Mouse (Mus musculus): ENCODE results near the gene Rapgef1.

Gene Rapgef1

DNA sequence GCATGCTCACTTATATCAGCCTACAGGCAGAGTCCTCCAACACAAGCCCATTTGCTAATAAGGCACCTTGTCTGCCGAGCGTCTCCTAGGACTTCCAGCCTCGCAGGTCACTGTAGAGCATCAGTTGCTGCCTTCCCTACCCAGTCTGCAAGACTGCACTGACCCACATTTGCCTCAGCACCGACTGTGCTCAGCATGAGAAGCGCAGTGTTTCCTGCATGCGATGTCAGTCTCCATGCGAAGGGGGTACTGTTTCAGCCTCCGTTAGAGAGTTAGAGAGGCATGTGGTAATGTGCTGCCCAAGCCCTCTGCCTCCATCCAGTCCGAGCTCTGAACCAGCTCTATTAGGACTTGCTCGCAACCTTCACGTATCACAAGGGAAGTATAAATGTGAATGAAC, 54.6 kb downstream of the Rapgef1 start:
- DNase-seq, result no peak

DNA sequence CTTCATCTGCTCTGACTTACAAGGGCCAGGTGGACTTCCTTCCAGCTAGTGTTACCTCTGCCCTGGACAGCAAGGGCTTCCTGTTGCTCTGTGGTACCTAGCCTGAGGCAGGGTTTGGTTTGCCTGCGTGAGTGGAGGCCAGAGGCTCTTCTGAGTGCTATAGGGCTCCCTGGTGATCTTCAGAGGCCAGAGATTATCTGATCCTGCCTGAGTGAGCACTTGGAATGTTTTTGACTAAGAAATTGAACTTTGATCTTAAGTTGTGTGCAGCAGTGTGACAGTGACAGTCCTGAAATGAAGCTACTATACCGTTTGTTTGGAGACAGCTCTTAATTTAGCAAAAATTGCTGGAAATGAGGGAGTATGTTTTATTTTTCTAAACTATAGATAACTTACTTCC, 55.0 kb downstream of the Rapgef1 start:
- DNase-seq, result peak in 1 of 2 experiments; percentile 27

GRCm38 (mm10) chr2:29675846-29676245, 56.3 kb downstream of the Rapgef1 start:
- DNase-seq, result no peak

DNA sequence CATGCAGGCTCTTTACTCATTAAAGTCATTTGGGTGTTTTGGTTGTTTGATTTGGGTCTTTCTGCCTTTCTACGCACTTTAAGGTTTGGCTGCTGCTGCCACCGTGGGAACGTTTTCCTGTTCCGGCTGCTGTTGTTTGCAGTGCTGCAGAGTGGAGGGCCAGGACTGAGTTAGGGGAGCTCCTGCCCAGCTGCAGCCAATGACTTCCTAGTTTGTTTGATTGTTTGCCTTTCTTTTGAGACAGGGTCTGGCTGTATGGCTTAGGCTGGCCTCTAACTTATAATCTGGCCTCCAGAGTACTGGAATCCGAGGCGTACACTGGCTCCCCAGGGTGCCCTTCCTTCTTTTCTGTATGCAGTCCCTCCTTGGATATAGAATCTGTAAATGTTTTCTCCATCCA, 57.0 kb downstream of the Rapgef1 start:
- no peak for DNase-seq

DNA sequence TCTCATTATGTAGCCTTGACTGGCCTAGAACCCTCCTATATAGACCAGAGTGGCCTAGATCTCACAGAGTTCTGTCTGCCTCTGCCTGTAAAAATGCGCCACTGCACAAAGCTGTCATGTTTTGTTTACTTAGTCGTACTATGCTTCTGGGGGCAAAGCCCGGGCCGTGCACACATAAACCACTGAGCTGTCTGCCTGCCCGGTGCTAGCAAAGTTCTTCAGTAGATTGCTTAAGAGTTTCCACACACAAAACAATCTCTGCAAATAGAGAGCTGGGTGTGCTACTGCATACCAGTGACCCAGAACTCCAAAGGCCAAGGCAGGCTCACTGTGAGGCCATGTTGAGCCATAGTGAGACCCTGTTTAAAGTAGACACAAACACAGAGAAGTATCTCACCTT, 58.3 kb downstream of the Rapgef1 start:
- no peak for DNase-seq

- DNase-seq, result no peak
These were observed 59.0 kb downstream of the Rapgef1 start for GRCm38 (mm10) chr2:29678524-29678923.

- no peak for DNase-seq
These were observed 60.4 kb downstream of the Rapgef1 start for GRCm38 (mm10) chr2:29679710-29680584.

- no peak for DNase-seq
These were observed 63.9 kb downstream of the Rapgef1 start for GRCm38 (mm10) chr2:29683261-29683999.

DNA sequence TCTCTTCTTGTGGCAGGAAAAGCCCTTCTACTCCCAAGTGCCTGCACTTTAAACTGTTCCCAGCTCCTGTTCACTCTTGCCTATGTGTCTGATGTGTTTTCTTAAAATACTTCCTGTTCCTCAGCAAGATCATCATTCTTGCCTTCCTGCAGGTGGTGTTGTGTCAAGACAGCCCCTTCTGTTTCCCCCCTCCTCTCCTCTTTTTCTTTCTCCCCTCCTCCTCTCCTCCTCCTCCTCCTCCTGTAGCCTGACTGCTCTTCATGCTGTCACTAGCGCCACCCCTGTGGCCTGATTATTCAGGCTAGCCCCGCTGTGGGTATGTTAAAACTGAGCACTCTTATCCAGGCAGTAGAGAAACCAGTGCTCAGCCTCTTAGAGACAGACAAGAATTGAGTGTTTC, 65.0 kb downstream of the Rapgef1 start:
- DNase-seq, result no peak

GRCm38 (mm10) chr2:29689014-29689413, 69.5 kb downstream of the Rapgef1 start:
- DNase-seq, result no peak

DNA sequence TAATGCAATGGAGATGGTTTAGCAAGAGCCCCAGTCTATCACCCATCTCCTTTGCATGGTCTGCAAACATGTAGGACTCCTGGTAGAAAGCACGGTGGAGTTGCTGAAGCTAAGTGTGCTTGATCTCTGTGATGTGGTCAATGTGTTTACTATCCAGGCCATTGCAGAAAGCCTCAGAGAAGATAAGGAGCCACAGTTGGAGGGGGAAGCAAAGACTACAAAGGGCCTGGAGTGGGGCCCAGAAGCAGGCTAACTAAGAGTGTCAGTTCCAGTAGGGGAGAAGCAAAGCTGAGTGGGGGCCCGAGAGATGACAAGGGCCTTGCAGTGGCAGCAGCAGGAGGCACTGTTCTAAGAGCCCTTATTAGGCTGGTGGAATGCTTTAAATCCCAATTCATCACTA, 70.0 kb downstream of the Rapgef1 start:
- DNase-seq, result no peak

DNA sequence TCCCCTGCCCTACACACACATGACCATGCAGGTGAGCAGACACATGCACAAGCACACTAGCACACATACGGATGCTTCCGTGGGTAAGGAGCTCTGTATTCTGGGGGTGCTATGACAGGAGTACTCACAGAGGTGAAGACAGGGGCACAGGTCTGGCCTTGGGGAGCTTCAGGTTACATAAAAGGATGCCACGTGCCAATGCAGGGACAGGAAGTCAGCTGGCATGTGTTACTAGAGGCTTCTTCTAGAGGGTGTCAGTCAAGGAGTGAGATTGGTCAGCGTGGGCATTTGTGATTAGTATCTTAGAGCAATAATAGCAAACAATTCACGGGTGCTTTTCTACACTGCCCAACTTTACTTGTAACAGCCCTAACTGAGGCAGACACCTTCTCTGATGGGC, 71.5 kb downstream of the Rapgef1 start:
- no peak for DNase-seq

GRCm38 (mm10) chr2:29691507-29691906, 72.0 kb downstream of the Rapgef1 start:
- DNase-seq, result no peak

DNA sequence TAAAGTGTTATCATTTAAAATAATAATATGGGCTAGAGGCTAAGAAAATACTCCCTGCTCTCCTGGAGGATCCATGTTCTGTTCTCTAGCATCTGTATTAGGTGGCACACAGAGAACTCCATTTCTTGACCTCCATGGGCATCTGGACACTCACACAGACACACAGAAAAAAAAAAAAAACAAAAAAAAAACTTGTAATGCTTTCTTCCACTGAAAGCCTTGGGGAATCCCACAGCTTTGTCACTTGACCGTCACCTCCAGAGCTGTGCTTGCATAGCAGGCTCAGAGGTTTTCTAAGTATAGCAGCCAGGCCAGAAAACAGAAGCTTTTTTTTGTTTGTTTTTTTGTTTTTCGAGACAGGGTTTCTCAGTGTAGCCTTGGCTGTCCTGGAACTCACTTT, 72.7 kb downstream of the Rapgef1 start:
- DNase-seq, result no peak

DNA sequence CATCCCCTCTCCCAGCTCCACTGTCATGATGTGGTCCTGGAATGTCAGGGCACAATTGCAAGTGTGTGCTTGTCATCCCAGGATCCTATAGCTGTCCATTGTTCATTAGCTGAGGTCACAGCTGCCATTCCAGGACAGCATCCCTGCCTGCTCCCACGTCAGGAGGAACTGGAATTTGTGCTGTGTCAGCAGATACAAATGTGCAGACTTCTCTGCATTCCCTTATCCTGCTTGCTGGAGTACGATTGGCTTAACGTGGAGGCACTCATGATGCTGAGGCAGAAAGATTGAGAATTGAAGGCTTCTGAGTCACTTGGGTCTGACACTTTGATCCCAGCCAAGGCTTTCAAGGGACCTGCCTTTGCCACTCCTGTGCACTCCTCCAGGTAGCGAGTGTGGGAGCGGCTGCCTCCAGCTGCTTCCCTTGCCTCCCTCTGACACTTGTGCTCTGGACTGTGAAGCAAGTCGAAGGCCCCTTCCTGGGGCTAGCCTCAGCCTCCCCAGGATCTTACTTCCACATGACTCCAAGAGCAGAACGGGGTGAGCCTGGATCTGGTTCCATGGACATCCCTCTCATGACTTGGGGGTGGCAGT, 76.8 kb downstream of the Rapgef1 start:
- DNase-seq, result no peak

DNA sequence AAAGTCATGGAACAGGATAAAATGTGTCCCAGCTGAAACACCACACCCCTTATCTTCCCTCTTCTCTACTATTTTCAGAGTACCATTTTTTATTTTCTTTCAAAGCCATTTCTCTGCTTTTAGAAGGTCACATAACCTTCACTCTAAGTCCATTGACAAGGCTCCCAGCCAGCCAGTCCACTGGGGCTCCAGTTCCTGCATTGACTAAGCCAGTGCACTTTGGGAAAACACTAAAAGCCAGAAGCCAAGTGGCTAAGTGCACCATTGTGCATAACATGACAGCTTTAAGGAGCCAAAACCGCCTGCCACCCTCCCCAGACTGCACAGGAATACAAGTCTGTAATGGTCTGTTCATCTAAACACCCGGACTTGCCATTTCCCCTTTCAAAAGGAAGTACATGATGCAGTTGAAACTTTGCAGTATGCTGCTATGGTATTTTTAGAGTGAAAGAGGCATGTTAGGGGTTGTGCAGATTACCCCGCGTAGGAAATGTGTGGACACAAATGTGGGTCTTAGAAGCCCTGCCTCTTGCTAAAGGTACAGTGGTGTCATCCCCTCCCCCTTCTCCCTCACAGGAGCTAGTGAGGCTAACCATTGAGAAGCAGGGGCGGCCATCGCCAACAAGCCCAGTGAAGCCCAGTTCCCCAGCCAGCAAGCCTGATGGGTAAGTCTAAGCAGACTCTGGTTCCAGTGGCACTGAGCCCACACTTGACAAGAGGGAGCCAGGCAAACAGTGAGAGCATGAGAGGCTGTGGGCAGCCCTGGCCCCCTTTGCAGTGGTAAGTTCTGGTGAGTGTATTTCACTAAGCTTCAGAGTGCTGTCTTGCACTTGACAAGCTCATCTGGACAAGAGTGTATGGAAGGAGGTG, 79.1 kb downstream of the Rapgef1 start:
- DNase-seq, result no peak

- DNase-seq, result no peak
These were observed 81.4 kb downstream of the Rapgef1 start for GRCm38 (mm10) chr2:29700898-29701297.

GRCm38 (mm10) chr2:29701393-29701792, 81.9 kb downstream of the Rapgef1 start:
- no peak for DNase-seq

GRCm38 (mm10) chr2:29702189-29702588, 82.7 kb downstream of the Rapgef1 start:
- no peak for DNase-seq

DNA sequence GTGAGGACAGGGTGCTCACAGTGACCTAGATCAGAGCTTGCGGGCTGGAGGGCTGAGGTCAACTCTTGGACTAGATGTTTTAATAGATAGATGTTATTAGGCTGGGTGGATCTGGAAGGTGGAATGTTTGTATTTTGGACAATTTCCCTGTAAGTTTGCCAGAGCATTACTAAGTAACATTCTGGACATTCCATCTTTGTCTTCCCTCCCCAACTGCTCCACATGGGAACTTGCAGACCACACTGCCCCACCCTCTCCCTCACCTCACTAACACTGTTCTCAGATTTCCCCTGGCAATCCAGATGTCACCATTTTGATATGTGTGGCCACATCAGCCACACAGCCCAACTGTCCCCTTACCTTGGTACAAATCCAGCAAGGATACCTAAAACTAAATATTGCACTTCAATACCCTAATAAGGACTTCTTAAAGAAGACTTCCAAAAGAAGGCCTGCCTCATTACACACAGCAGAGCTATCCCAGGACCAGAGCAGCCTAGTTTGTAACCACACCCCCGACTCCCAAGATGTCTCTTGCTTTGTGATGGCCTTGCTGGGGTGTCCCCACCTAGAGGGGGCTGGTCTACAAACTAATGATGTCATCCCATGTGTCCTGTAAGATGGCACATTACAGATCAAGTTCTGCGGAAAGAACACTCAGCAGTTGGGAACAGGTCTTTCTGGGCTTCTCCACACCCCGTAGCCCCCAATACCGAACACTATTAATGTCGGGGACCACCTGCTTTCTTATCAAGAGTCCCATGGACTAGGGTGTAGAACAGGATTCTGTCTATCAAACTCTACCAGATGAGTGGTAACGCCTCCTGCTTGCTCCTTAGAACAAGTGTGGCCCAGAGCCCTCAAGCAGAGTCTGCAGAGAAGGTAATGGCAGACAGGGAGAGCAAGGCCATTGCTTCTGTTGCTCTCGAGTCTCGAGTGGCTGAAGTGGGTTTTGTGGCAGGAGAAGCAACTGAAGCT, 83.9 kb downstream of the Rapgef1 start:
- peak in 1 of 2 experiments; percentile 21 for DNase-seq

DNA sequence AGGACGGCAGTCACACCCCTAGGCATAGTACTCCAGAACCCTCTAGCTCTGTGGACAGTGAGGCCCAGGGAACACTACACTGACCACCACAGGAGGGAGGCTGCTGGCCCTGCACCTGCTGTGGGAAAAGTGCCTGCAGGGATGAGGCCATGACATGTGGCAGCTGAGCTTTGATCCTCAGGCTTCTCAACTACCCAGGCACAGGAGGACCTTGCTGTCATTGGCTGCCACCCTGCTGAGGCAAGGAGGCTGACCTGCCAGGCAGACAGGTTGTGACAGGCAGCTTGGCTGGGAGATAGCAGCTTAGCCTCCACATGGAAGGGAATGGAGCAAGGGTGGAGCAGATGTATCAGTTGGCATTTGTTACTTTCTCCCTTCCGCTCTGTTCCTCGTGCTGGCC, 86.0 kb downstream of the Rapgef1 start:
- DNase-seq, result no peak
